Mouse (Mus musculus) ES-E14 (cell line): ENCODE results near the gene Ilf2. TPM values are rescaled to one million over a fixed set of nuclear protein-coding genes. Genes with fewer than 3 reads are reported as not detected.

Experiments
- DNase-seq: peaks from one replicate; pipeline ENCODE4 v3.0.0-alpha.2; 2013; ENCODE audit warnings: low read depth, low spot score
- H3K27ac ChIP-seq: 2 replicates; pipeline ENCODE4 v1.5.1; 2012; ENCODE audit warnings: low read depth, mild to moderate bottlenecking, low read length, moderate library complexity, mixed read lengths; ENCODE audit not compliant: poor library complexity, insufficient read depth, severe bottlenecking
- H3K36me3 ChIP-seq: 2 replicates; pipeline ENCODE4 v1.6.1; 2012; ENCODE audit warnings: mild to moderate bottlenecking, low read length, moderate library complexity, mixed read lengths; ENCODE audit not compliant: control insufficient read depth, poor library complexity, insufficient read depth, severe bottlenecking
- H3K4me1 ChIP-seq, 2 experiments: fragments of 150-350 bp in 1 of 2; sonication (generic) in 1 of 2; 2 replicates each; pipeline ENCODE4 v1.6.1; 2012; ENCODE audit warnings: low read length in 2 of 2, mild to moderate bottlenecking in 1 of 2, mixed read lengths in 1 of 2; ENCODE audit not compliant: control insufficient read depth in 2 of 2, insufficient read depth in 2 of 2, poor library complexity in 1 of 2
- H3K4me3 ChIP-seq, 2 experiments: fragments of 150-350 bp in 1 of 2; sonication (generic) in 1 of 2; 2 replicates each; pipeline ENCODE4 v1.5.1; 2012; ENCODE audit warnings: low read length in 2 of 2, low read depth in 1 of 2, mild to moderate bottlenecking in 1 of 2, mixed read lengths in 1 of 2; ENCODE audit not compliant: insufficient read depth in 1 of 2, poor library complexity in 1 of 2, severe bottlenecking in 1 of 2
- H3K9ac ChIP-seq: 2 replicates; pipeline ENCODE4 v1.6.1; 2012; ENCODE audit warnings: low read depth, mild to moderate bottlenecking, low read length, mixed read lengths; ENCODE audit not compliant: poor library complexity, insufficient read depth, severe bottlenecking
- H3K9me3 ChIP-seq: fragments of 150-350 bp; sonication (generic); 2 replicates; pipeline ENCODE4 v1.6.1; 2012; ENCODE audit warnings: low read depth, mild to moderate bottlenecking, low read length; ENCODE audit not compliant: control insufficient read depth, insufficient read depth
- CHD2 ChIP-seq: IDR thresholded peaks from 2 replicates; pipeline ENCODE4 v1.6.1; 2014; ENCODE audit warnings: mild to moderate bottlenecking, low read depth, low read length, inconsistent platforms
- HCFC1 ChIP-seq: IDR thresholded peaks from 2 replicates; pipeline ENCODE4 v1.6.1; 2012; ENCODE audit warnings: low read length, inconsistent platforms, borderline replicate concordance; ENCODE audit not compliant: insufficient read depth
- MAFK ChIP-seq: IDR thresholded peaks from 2 replicates; pipeline ENCODE4 v1.6.1; 2014; ENCODE audit warnings: mild to moderate bottlenecking, low read depth, low read length, inconsistent platforms; ENCODE audit not compliant: insufficient read depth
- ZC3H11A ChIP-seq: IDR thresholded peaks from 2 replicates; pipeline ENCODE4 v1.6.1; 2012; ENCODE audit warnings: low read depth, mild to moderate bottlenecking, inconsistent platforms, low read length, borderline replicate concordance
- ZNF384 ChIP-seq: IDR thresholded peaks from 2 replicates; pipeline ENCODE4 v1.6.1; 2012; ENCODE audit warnings: low read depth, low read length, inconsistent platforms
- in situ Hi-C, 2 experiments: fragments of 600-800 bp; cut with MboI; formaldehyde crosslinking; loops; one replicate each; pipeline ENCODE4 v1.15.1; 2025; ENCODE audit warnings: low sequenced_read_pairs in 2 of 2, inconsistent platforms in 1 of 2; ENCODE audit not compliant: unreplicated experiment in 2 of 2
- total RNA-seq: library from RNA; depleted of rRNA; stranded (reverse); fragments of 300-350 nt; gene quantifications from 2 replicates; pipeline ENCODE4 v1.2.3, GENCODE M21; 2012

Ilf2 gene
- total RNA-seq, 1 experiment = 165 TPM

- peaks cover 2 to 12% of the 10 kb centered on the region in 2 experiments; a peak in 1 of 4 replicates for H3K4me1 ChIP-seq
- H3K9me3 ChIP-seq = no peaks in the 10 kb centered on the region
- in situ Hi-C loops = no loop called here
- peak; percentile 99 for DNase-seq
- H3K36me3 ChIP-seq = peaks cover 17% of the 10 kb centered on the region
- H3K4me3 ChIP-seq = peak within 1 kb of the TSS; percentile 95 to 98
- peak within 1 kb of the TSS; percentile 100 for H3K9ac ChIP-seq
- TF ChIP-seq HCFC1 (peak; percentile 13; the same call in 1 of the 2 replicates), MAFK (no peak), ZC3H11A (peak; percentile 34), ZNF384 (no peak), CHD2 (no peak)
- peak within 1 kb of the TSS; percentile 95 for H3K27ac ChIP-seq
Measured at GRCm38 (mm10) chr3:90508950-90509746, 33.2 kb downstream of the Ilf2 start, which contains the start of gene Chtop. Gene Chtop, minus strand, starts transcription at chr3:90509498.

- in situ Hi-C loops = no loop called here
- DNase-seq = no peak
Measured at GRCm38 (mm10) chr3:90509747-90510123, 33.8 kb downstream of the Ilf2 start.

GRCm38 (mm10) chr3:90512276-90512675, 36.4 kb downstream of the Ilf2 start:
- in situ Hi-C loops = no loop called here
- Histone ChIP-seq H3K27ac (no peak overlapping the region), H3K4me1 (peaks cover 2 to 26% of the 10 kb centered on the region in 2 experiments; a peak in 2 of 4 replicates), H3K9ac (no peak overlapping the region), H3K9me3 (no peaks in the 10 kb centered on the region), H3K4me3 (no peak overlapping the region), H3K36me3 (peaks cover 4% of the 10 kb centered on the region)
- no peak for DNase-seq
- TF ChIP-seq HCFC1 (no peak), ZNF384 (no peak), CHD2 (no peak), ZC3H11A (no peak), MAFK (no peak)

More at GRCm38 (mm10) chr3:90509747-90510123, 33.8 kb downstream of the Ilf2 start:
- peaks cover 17% of the 10 kb centered on the region for H3K36me3 ChIP-seq
- TF ChIP-seq HCFC1 = no peak
- TF ChIP-seq CHD2 = no peak
- no peak for TF ChIP-seq ZC3H11A
- no peak for TF ChIP-seq ZNF384
- no peak for TF ChIP-seq MAFK
- H3K9ac ChIP-seq = no peak overlapping the region; the same call in 1 of the 2 replicates
- H3K9me3 ChIP-seq = no peaks in the 10 kb centered on the region
- H3K27ac ChIP-seq = peak overlapping the region; percentile 38; the same call in 1 of the 2 replicates
- H3K4me1 ChIP-seq = peaks cover 2 to 15% of the 10 kb centered on the region in 2 experiments; a peak in 1 of 4 replicates
- peak overlapping the region; percentile 39 to 95; a peak in 3 of 4 replicates for H3K4me3 ChIP-seq

- Histone ChIP-seq H3K9me3 (no peaks in the 10 kb centered on the region), H3K4me1 (peaks cover 2 to 25% of the 10 kb centered on the region in 2 experiments; a peak in 2 of 4 replicates), H3K9ac (no peak overlapping the region), H3K36me3 (no peaks in the 10 kb centered on the region; the same call in 1 of the 2 replicates), H3K27ac (no peak overlapping the region), H3K4me3 (no peak overlapping the region)
- in situ Hi-C loops = no loop called here
- TF ChIP-seq MAFK (no peak), ZC3H11A (no peak), HCFC1 (no peak), ZNF384 (no peak), CHD2 (no peak)
- DNase-seq = no peak
Measured at GRCm38 (mm10) chr3:90512948-90513642, 37.2 kb downstream of the Ilf2 start.
